Mouse (Mus musculus): ENCODE measurements at regions not wholly inside any gene's neighbourhood (a gene's known extent, or its start where the extent isn't known, plus 50 kb on each side); places are given as distances from the start of the nearest gene placed in this dataset.

GRCm38 (mm10) chr16:66145280-66145679 is 330.2 kb downstream of the Vgll3 start:
- ATAC-seq (ENCODE audit: insufficient read depth): no peak

GRCm38 (mm10) chr16:66168289-66168688 is 353.2 kb downstream of the Vgll3 start:
- Histone ChIP-seq H3K36me3 (replicated peaks; ENCODE audit: control insufficient read depth, insufficient read depth, low read depth) (no peaks in the 10 kb centered on the region), H3K27me3 (ENCODE audit: control insufficient read depth, insufficient read depth, low read length) (no peaks in the 10 kb centered on the region), H3K27ac (no peak overlapping the region), H3K9ac (replicated peaks) (no peak overlapping the region), H3K4me3 (ENCODE audit: insufficient read depth in 1 of 2, low read depth in 2 of 2, low read length in 2 of 2) (no peak overlapping the region), H3K4me1 (replicated peaks; ENCODE audit: control insufficient read depth in 2 of 2, insufficient read depth in 2 of 2, low read length in 1 of 2) (no peaks in the 10 kb centered on the region), H3K9me3 (ENCODE audit: control insufficient read depth, low read length) (no peaks in the 10 kb centered on the region), H3K4me2 (ENCODE audit: low read depth) (no peak overlapping the region)
- TF ChIP-seq EP300 (IDR thresholded peaks at IDR 0.05; ENCODE audit: low read depth) (no peak), CTCF (IDR thresholded peaks at IDR 0.05; ENCODE audit: low read depth) (no peak)
- WGBS (ENCODE audit: insufficient replicate concordance): 66% methylated on average over 2 of the region's 2 CpGs
- no peak for ATAC-seq (ENCODE audit: insufficient read depth)
- DNase-seq (ENCODE audit: low read depth in 3 of 3, low spot score in 3 of 3): no peak

More at GRCm38 (mm10) chr16:66145280-66145679, 330.2 kb downstream of the Vgll3 start:
- no peaks in the 10 kb centered on the region for H3K4me1 ChIP-seq (replicated peaks; ENCODE audit: control insufficient read depth in 2 of 2, insufficient read depth in 2 of 2, low read length in 1 of 2)
- no peaks in the 10 kb centered on the region for H3K9me3 ChIP-seq (ENCODE audit: control insufficient read depth, low read length)
- 38% methylated on average over 1 of the region's 1 CpGs for WGBS (ENCODE audit: insufficient replicate concordance)
- no peak overlapping the region for H3K9ac ChIP-seq (replicated peaks)
- no peaks in the 10 kb centered on the region for H3K27me3 ChIP-seq (ENCODE audit: control insufficient read depth, insufficient read depth, low read length)
- H3K36me3 ChIP-seq (replicated peaks; ENCODE audit: control insufficient read depth, insufficient read depth, low read depth): no peaks in the 10 kb centered on the region
- no peak overlapping the region for H3K4me2 ChIP-seq (ENCODE audit: low read depth)
- H3K27ac ChIP-seq: no peak overlapping the region
- TF ChIP-seq CTCF (IDR thresholded peaks at IDR 0.05; ENCODE audit: low read depth) (no peak), EP300 (IDR thresholded peaks at IDR 0.05; ENCODE audit: low read depth) (no peak)
- DNase-seq (ENCODE audit: low read depth in 3 of 3, low spot score in 3 of 3): no peak
- no peak overlapping the region for H3K4me3 ChIP-seq (ENCODE audit: insufficient read depth in 1 of 2, low read depth in 2 of 2, low read length in 2 of 2)

- DNase-seq (ENCODE audit: low read depth in 3 of 3, low spot score in 3 of 3): no peak
- no peak for ATAC-seq (ENCODE audit: insufficient read depth)
- Histone ChIP-seq H3K27ac (no peak overlapping the region), H3K9me3 (ENCODE audit: control insufficient read depth, low read length) (no peaks in the 10 kb centered on the region), H3K4me1 (replicated peaks; ENCODE audit: control insufficient read depth in 2 of 2, insufficient read depth in 2 of 2, low read length in 1 of 2) (no peaks in the 10 kb centered on the region), H3K4me2 (ENCODE audit: low read depth) (no peak overlapping the region), H3K9ac (replicated peaks) (no peak overlapping the region), H3K4me3 (ENCODE audit: insufficient read depth in 1 of 2, low read depth in 2 of 2, low read length in 2 of 2) (no peak overlapping the region), H3K36me3 (replicated peaks; ENCODE audit: control insufficient read depth, insufficient read depth, low read depth) (no peaks in the 10 kb centered on the region), H3K27me3 (ENCODE audit: control insufficient read depth, insufficient read depth, low read length) (no peaks in the 10 kb centered on the region)
- TF ChIP-seq EP300 (IDR thresholded peaks at IDR 0.05; ENCODE audit: low read depth) (no peak), CTCF (IDR thresholded peaks at IDR 0.05; ENCODE audit: low read depth) (peak; percentile 30; the same call in 1 of the 2 replicates)
- WGBS (ENCODE audit: insufficient replicate concordance): 34% methylated on average over 2 of the region's 2 CpGs
Observed at GRCm38 (mm10) chr16:66190801-66191200, 375.7 kb downstream of the Vgll3 start.

GRCm38 (mm10) chr16:66201406-66201805 is 386.3 kb downstream of the Vgll3 start:
- no peak for DNase-seq (ENCODE audit: low read depth in 3 of 3, low spot score in 3 of 3)
- 74% methylated on average over 7 of the region's 7 CpGs for WGBS (ENCODE audit: insufficient replicate concordance)
- Histone ChIP-seq H3K27me3 (ENCODE audit: control insufficient read depth, insufficient read depth, low read length) (no peaks in the 10 kb centered on the region), H3K27ac (no peak overlapping the region), H3K4me3 (ENCODE audit: insufficient read depth in 1 of 2, low read depth in 2 of 2, low read length in 2 of 2) (no peak overlapping the region), H3K9me3 (ENCODE audit: control insufficient read depth, low read length) (no peaks in the 10 kb centered on the region), H3K4me1 (replicated peaks; ENCODE audit: control insufficient read depth in 2 of 2, insufficient read depth in 2 of 2, low read length in 1 of 2) (no peaks in the 10 kb centered on the region), H3K9ac (replicated peaks) (no peak overlapping the region), H3K36me3 (replicated peaks; ENCODE audit: control insufficient read depth, insufficient read depth, low read depth) (no peaks in the 10 kb centered on the region), H3K4me2 (ENCODE audit: low read depth) (no peak overlapping the region)
- ATAC-seq (ENCODE audit: insufficient read depth): no peak
- TF ChIP-seq EP300 (IDR thresholded peaks at IDR 0.05; ENCODE audit: low read depth): no peak
- TF ChIP-seq CTCF (IDR thresholded peaks at IDR 0.05; ENCODE audit: low read depth): no peak

Measured in liver, embryonic 14.5 days (tissue).